Mouse (Mus musculus): ENCODE measurements around the gene Tmem87a. TPM values are rescaled to one million over a fixed set of nuclear protein-coding genes. Genes with fewer than 3 reads are reported as not detected.

Gene Tmem87a
- total RNA-seq, 1 experiment, result 71.7 TPM

DNA sequence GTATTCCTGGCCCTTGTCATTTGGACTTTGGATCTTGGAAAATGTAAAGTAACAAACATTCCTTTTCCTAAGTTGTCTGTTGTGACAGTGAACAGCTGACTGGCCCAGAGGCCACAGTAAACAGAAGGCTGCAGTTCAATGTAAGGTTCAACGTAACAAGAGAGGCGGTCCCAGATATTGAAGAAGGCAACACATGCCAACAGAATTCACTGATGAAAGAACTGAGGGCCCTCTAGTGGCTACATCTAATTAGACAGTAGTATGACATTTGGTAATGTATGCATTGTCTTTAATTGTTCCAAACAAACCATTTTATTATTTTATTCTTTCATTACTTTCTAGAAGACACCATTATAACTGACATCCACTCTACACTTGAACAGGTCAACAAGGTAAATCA is 66.0 kb downstream of the Tmem87a start:
- DNase-seq (ENCODE audit: low read depth, low spot score), result no peak
- in situ Hi-C loops (cut with MboI; ENCODE audit: low sequenced_read_pairs in 2 of 2, unreplicated experiment in 2 of 2), result no loop called here

GRCm38 (mm10) chr2:120331575-120331974 is 72.3 kb downstream of the Tmem87a start:
- Histone ChIP-seq H3K27ac (ENCODE audit: insufficient read depth, low read depth, low read length, poor library complexity, severe bottlenecking) (no peak overlapping the region), H3K4me1 (ENCODE audit: control insufficient read depth in 2 of 2, insufficient read depth in 2 of 2, low read length in 2 of 2, poor library complexity in 1 of 2) (no peaks in the 10 kb centered on the region), H3K9me3 (ENCODE audit: control insufficient read depth, insufficient read depth, low read depth, low read length) (no peaks in the 10 kb centered on the region), H3K4me3 (ENCODE audit: insufficient read depth in 1 of 2, low read depth in 1 of 2, low read length in 2 of 2, poor library complexity in 1 of 2, severe bottlenecking in 1 of 2) (no peak overlapping the region), H3K36me3 (ENCODE audit: control insufficient read depth, insufficient read depth, low read length, poor library complexity, severe bottlenecking) (peaks cover 7% of the 10 kb centered on the region; the same call in 1 of the 2 replicates), H3K9ac (ENCODE audit: insufficient read depth, low read depth, low read length, poor library complexity, severe bottlenecking) (no peak overlapping the region)
- no peak for DNase-seq (ENCODE audit: low read depth, low spot score)
- in situ Hi-C loops (cut with MboI; ENCODE audit: low sequenced_read_pairs in 2 of 2, unreplicated experiment in 2 of 2), result no loop called here
- TF ChIP-seq ZC3H11A (IDR thresholded peaks at IDR 0.05; ENCODE audit: borderline replicate concordance, low read depth, low read length) (no peak), ZNF384 (IDR thresholded peaks at IDR 0.05; ENCODE audit: low read depth, low read length) (no peak), MAFK (IDR thresholded peaks at IDR 0.05; ENCODE audit: insufficient read depth, low read depth, low read length) (no peak), HCFC1 (IDR thresholded peaks at IDR 0.05; ENCODE audit: borderline replicate concordance, insufficient read depth, low read length) (no peak), CHD2 (IDR thresholded peaks at IDR 0.05; ENCODE audit: low read depth, low read length) (no peak)

More for the DNA sequence above, 66.0 kb downstream of the Tmem87a start:
- no peaks in the 10 kb centered on the region for H3K4me1 ChIP-seq (ENCODE audit: control insufficient read depth in 2 of 2, insufficient read depth in 2 of 2, low read length in 2 of 2, poor library complexity in 1 of 2)
- H3K9ac ChIP-seq (ENCODE audit: insufficient read depth, low read depth, low read length, poor library complexity, severe bottlenecking), result no peak overlapping the region
- no peaks in the 10 kb centered on the region for H3K9me3 ChIP-seq (ENCODE audit: control insufficient read depth, insufficient read depth, low read depth, low read length)
- H3K4me3 ChIP-seq (ENCODE audit: insufficient read depth in 1 of 2, low read depth in 1 of 2, low read length in 2 of 2, poor library complexity in 1 of 2, severe bottlenecking in 1 of 2), result no peak overlapping the region
- H3K27ac ChIP-seq (ENCODE audit: insufficient read depth, low read depth, low read length, poor library complexity, severe bottlenecking), result no peak overlapping the region
- TF ChIP-seq MAFK (IDR thresholded peaks at IDR 0.05; ENCODE audit: insufficient read depth, low read depth, low read length) (no peak), ZC3H11A (IDR thresholded peaks at IDR 0.05; ENCODE audit: borderline replicate concordance, low read depth, low read length) (no peak), HCFC1 (IDR thresholded peaks at IDR 0.05; ENCODE audit: borderline replicate concordance, insufficient read depth, low read length) (no peak), CHD2 (IDR thresholded peaks at IDR 0.05; ENCODE audit: low read depth, low read length) (no peak), ZNF384 (IDR thresholded peaks at IDR 0.05; ENCODE audit: low read depth, low read length) (no peak)
- H3K36me3 ChIP-seq (ENCODE audit: control insufficient read depth, insufficient read depth, low read length, poor library complexity, severe bottlenecking), result peaks cover 7% of the 10 kb centered on the region; the same call in 1 of the 2 replicates

DNA sequence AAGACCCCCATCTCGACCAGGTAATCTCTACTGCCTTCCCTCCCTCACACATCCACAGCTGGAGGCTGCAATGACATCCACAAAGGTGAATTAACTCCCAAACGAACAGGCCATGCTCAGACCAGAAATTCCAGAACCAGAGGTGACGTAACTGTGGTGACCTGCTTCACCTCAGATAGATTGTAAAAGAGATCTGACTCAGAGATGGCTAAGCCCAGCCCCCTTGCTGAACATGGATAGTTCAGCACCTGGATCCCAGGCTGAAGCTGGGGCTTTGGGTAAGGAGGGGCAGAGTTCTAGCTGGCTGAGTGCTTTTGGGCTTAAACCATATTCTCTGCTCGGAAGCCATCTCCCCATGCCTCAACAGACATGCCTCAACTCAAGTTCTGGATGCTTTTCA is 88.8 kb downstream of the Tmem87a start:
- TF ChIP-seq HCFC1 (IDR thresholded peaks at IDR 0.05; ENCODE audit: borderline replicate concordance, insufficient read depth, low read length) (no peak), ZNF384 (IDR thresholded peaks at IDR 0.05; ENCODE audit: low read depth, low read length) (no peak), CHD2 (IDR thresholded peaks at IDR 0.05; ENCODE audit: low read depth, low read length) (no peak), MAFK (IDR thresholded peaks at IDR 0.05; ENCODE audit: insufficient read depth, low read depth, low read length) (no peak), ZC3H11A (IDR thresholded peaks at IDR 0.05; ENCODE audit: borderline replicate concordance, low read depth, low read length) (no peak)
- H3K27ac ChIP-seq (ENCODE audit: insufficient read depth, low read depth, low read length, poor library complexity, severe bottlenecking), result no peak overlapping the region
- no peak for DNase-seq (ENCODE audit: low read depth, low spot score)
- in situ Hi-C loops (cut with MboI; ENCODE audit: low sequenced_read_pairs in 2 of 2, unreplicated experiment in 2 of 2), result no loop called here
- no peak overlapping the region for H3K4me3 ChIP-seq (ENCODE audit: insufficient read depth in 1 of 2, low read depth in 1 of 2, low read length in 2 of 2, poor library complexity in 1 of 2, severe bottlenecking in 1 of 2)
- H3K9me3 ChIP-seq (ENCODE audit: control insufficient read depth, insufficient read depth, low read depth, low read length), result no peaks in the 10 kb centered on the region
- no peaks in the 10 kb centered on the region for H3K4me1 ChIP-seq (ENCODE audit: control insufficient read depth in 2 of 2, insufficient read depth in 2 of 2, low read length in 2 of 2, poor library complexity in 1 of 2)
- H3K9ac ChIP-seq (ENCODE audit: insufficient read depth, low read depth, low read length, poor library complexity, severe bottlenecking), result no peak overlapping the region
- peaks cover 8% of the 10 kb centered on the region; the same call in 1 of the 2 replicates for H3K36me3 ChIP-seq (ENCODE audit: control insufficient read depth, insufficient read depth, low read length, poor library complexity, severe bottlenecking)

- Histone ChIP-seq H3K9me3 (ENCODE audit: control insufficient read depth, insufficient read depth, low read depth, low read length) (no peaks in the 10 kb centered on the region), H3K9ac (ENCODE audit: insufficient read depth, low read depth, low read length, poor library complexity, severe bottlenecking) (no peak overlapping the region), H3K4me3 (ENCODE audit: insufficient read depth in 1 of 2, low read depth in 1 of 2, low read length in 2 of 2, poor library complexity in 1 of 2, severe bottlenecking in 1 of 2) (no peak overlapping the region), H3K36me3 (ENCODE audit: control insufficient read depth, insufficient read depth, low read length, poor library complexity, severe bottlenecking) (peaks cover 8% of the 10 kb centered on the region; the same call in 1 of the 2 replicates), H3K27ac (ENCODE audit: insufficient read depth, low read depth, low read length, poor library complexity, severe bottlenecking) (no peak overlapping the region), H3K4me1 (ENCODE audit: control insufficient read depth in 2 of 2, insufficient read depth in 2 of 2, low read length in 2 of 2, poor library complexity in 1 of 2) (no peaks in the 10 kb centered on the region)
- no peak for DNase-seq (ENCODE audit: low read depth, low spot score)
- in situ Hi-C loops (cut with MboI; ENCODE audit: low sequenced_read_pairs in 2 of 2, unreplicated experiment in 2 of 2), result no loop called here
- TF ChIP-seq CHD2 (IDR thresholded peaks at IDR 0.05; ENCODE audit: low read depth, low read length) (no peak), ZNF384 (IDR thresholded peaks at IDR 0.05; ENCODE audit: low read depth, low read length) (no peak), ZC3H11A (IDR thresholded peaks at IDR 0.05; ENCODE audit: borderline replicate concordance, low read depth, low read length) (no peak), HCFC1 (IDR thresholded peaks at IDR 0.05; ENCODE audit: borderline replicate concordance, insufficient read depth, low read length) (no peak), MAFK (IDR thresholded peaks at IDR 0.05; ENCODE audit: insufficient read depth, low read depth, low read length) (no peak)
Measured at GRCm38 (mm10) chr2:120314487-120314886, 89.4 kb downstream of the Tmem87a start.
